Comparison of ENCODE assay signal across 8 mouse cellular contexts in genomic region chr13:41606081-41607000, GRCm38 (mm10). TPM values are rescaled to one million over a fixed set of nuclear protein-coding genes. Genes with fewer than 3 reads are reported as not detected.
DNase-seq lines count a peak whose midpoint lies in the region; ATAC-seq and TF ChIP-seq lines count a peak whose summit lies in the region.

No protein-coding gene starts in this region.

- peak; percentile 60 for ATAC-seq in forebrain, embryonic 12.5 days (ENCODE audit: low FRiP score)
- ATAC-seq in erythroid progenitor cell, adult 5-6 weeks (replicated peaks; ENCODE audit: low FRiP score, poor library complexity, severe bottlenecking): no peak

- 2% methylated on average over 60 of the region's 67 CpGs for WGBS in forebrain, embryonic 12.5 days

- H3K9me3 ChIP-seq in forebrain, embryonic 12.5 days: no peaks in the 10 kb centered on the region

- peak overlapping the region; percentile 95 for H3K4me3 ChIP-seq in forebrain, embryonic 12.5 days (replicated peaks)
- peak overlapping the region; percentile 83 for H3K4me3 ChIP-seq in layer of hippocampus, adult 2 months

- intact Hi-C loops in heart, postnatal 14 days (cut with DNase I): no loop called here

- H3K36me3 ChIP-seq in forebrain, embryonic 12.5 days (replicated peaks): no peaks in the 10 kb centered on the region

- no peaks in the 10 kb centered on the region for H3K27me3 ChIP-seq in forebrain, embryonic 12.5 days

- H3K27ac ChIP-seq in forebrain, embryonic 12.5 days: peak overlapping the region; percentile 92
- peak overlapping the region; percentile 98 for H3K27ac ChIP-seq in layer of hippocampus, adult 2 months

- peak; percentile 45 for DNase-seq in MEL-GATA-1-ER (ENCODE audit: extremely low read depth, low read depth)
- DNase-seq in c-Kit-negative CD71-positive TER-119-positive erythroid progenitor cells, embryonic 14.5 days (ENCODE audit: low read depth, low spot score): peak; percentile 16
- DNase-seq in heart, postnatal 14 days: peak; percentile 48 to 54
- peak in 1 of 2 experiments; percentile 51 for DNase-seq in layer of hippocampus, adult 2 months (ENCODE audit: low spot score in 2 of 2)
- DNase-seq in lung, postnatal 4 days: peak; percentile 64 to 68
- DNase-seq in right cerebral cortex, postnatal 10 days (ENCODE audit: low spot score in 2 of 2): peak; percentile 68 to 71

- H3K4me1 ChIP-seq in forebrain, embryonic 12.5 days: peaks cover 28% of the 10 kb centered on the region

- peak overlapping the region; percentile 69 for H3K4me2 ChIP-seq in forebrain, embryonic 12.5 days

- TF ChIP-seq CTCF in layer of hippocampus, adult 2 months (conservative IDR thresholded peaks at IDR 0.05): no peak

- H3K9ac ChIP-seq in forebrain, embryonic 12.5 days: peak overlapping the region; percentile 99

RNA-seq across cellular contexts. Expression of gene Tmem170b, which starts 0.6 kb away (rescaled TPM):
- polyA plus RNA-seq in forebrain, embryonic 12.5 days (2016; fragmentation: Nextera tagmentation; extraction: Ambion mirVana): 25.1 and 26.9 TPM in 2 replicates
- total RNA-seq in heart, postnatal 14 days (2021): 10 to 100 TPM; 18.4 to 20.5 TPM
- total RNA-seq in layer of hippocampus, adult 2 months (2021): 10 to 100 TPM; 88.6 to 91.0 TPM
- total RNA-seq in erythroid progenitor cell, adult 5-6 weeks (2015; ENCODE audit: low replicate concordance): 9.4 and 10.5 TPM in 2 replicates
- 7.4 and 7.6 TPM in 2 replicates for total RNA-seq in erythroid progenitor cell, adult 5-6 weeks (2017; ENCODE audit: low replicate concordance)

Comparison
In these comparisons a context has a peak if more than half of its experiments do, and no peak if none do; other contexts are left out.
1. RNA of gene Tmem170b, which starts 0.6 kb away (total RNA-seq): 88.6 to 91.0 TPM in layer of hippocampus, adult 2 months; 18.4 to 20.5 TPM in heart, postnatal 14 days and 7.4 to 10.5 TPM in erythroid progenitor cell, adult 5-6 weeks; every median in the first group is over 4 times any median in the second.